Mouse (Mus musculus) urinary bladder, postnatal 10 days (tissue): ENCODE data around the gene Sv2c.
"Not testable (repeated sequence)": the region's sequence is repeated elsewhere in the genome, so short reads cannot be mapped to it uniquely, and the experiment has no call there.

Experiments
- DNase-seq: peaks from one replicate; pipeline ENCODE4 v3.0.0; 2022; ENCODE audit warnings: low spot score

The Sv2c gene

DNA sequence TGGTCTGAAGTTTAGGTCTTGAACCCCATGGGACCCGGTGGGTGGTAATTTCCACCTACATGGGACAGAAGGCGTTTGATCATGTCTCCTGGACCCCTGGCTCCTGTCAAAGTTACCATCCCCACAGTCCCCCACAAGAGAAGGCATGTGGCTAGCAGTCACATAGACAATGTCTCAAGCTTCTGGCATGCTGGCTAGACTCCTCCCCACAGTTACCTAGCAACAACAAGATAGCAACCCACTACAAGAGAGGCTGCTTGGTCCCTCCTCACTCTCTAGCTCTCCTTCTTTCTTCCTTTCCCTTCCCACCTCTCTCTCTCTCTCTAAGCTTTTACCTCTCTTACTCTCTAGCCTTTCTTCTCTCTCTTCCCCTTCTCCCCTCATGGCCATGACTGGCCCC, 164.3 kb downstream of the Sv2c start:
- not testable (repeated sequence) for DNase-seq

DNA sequence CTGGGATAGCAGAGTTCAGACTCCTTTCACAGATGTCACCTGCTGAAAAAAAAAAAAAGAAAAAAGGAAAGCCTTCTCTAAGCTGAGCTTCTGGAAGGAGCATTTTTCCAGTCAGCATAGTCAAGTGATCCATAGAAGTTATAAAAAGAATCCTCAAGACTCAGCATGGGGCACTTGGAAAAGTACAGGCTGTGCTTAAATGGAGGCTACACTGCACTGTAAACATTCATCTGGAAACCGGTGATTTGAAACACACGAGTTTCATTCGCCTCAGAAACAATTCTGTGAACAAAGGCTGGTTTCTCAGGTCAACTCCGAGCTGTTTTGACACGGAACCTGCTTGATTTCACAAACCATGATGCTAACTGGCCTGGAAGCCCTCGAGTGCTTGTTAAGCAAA, 165.6 kb downstream of the Sv2c start:
- no peak for DNase-seq

GRCm38 (mm10) chr13:95965596-95965995, 166.8 kb downstream of the Sv2c start:
- no peak for DNase-seq

GRCm38 (mm10) chr13:95965162-95965561, 167.2 kb downstream of the Sv2c start:
- DNase-seq: no peak

DNA sequence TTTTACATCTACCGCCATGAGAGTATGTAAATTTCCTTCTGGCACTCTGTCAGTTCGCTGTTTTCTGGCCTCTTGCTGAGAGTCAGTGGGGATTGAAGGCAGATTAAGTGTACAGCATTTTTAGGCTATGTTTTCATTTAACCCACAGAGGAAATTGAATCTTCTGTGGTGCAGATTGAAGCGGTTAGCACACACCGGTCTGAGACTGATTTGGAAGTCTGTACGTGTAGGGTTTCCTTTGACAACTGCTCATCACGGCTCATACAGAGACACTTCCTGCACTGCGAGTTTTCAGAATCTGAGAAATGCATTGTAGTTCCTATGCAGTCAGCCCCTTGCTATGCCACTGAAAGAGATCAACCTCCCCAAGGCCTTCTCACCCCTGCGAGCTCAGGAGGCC, 168.2 kb downstream of the Sv2c start:
- no peak for DNase-seq

GRCm38 (mm10) chr13:95963671-95964070, 168.7 kb downstream of the Sv2c start:
- DNase-seq: no peak

- no peak for DNase-seq
Observed at GRCm38 (mm10) chr13:95961905-95962304, 170.5 kb downstream of the Sv2c start.

- DNase-seq: no peak
Observed at GRCm38 (mm10) chr13:95961191-95961791, 171.1 kb downstream of the Sv2c start.

DNA sequence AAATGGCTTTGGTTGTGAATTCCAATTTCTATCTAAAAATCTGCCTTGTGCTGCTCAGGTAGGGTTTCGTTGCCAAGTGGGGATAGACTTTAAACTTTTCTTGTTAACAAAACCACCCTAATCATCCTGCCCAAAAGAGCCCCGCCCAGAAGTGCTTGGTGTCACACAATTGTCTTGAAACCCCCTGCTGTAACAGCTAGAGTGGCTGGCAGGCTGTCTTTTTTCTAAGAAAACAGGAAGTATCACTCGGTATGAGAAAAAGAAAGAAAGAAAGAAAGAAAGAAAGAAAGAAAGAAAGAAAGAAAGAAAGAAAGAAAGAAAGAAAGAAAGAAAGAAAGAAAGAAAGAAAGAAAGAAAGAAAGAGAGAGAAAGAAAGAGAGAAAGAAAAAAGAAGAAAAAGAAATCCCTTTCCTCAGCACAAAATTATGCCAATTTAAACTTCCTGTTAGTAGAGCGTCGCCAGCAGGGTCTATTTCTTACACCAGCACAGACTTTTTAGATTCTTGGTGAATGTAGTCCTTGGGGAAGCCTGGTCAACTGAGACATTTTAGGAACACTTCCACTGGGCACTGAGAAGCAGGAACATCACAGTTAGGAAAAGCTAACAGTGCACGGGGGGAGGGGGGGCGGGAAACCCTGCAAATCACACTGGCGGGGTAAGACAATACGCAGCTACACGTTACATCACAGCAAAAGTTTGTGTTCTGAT, 171.7 kb downstream of the Sv2c start:
- DNase-seq: no peak

DNA sequence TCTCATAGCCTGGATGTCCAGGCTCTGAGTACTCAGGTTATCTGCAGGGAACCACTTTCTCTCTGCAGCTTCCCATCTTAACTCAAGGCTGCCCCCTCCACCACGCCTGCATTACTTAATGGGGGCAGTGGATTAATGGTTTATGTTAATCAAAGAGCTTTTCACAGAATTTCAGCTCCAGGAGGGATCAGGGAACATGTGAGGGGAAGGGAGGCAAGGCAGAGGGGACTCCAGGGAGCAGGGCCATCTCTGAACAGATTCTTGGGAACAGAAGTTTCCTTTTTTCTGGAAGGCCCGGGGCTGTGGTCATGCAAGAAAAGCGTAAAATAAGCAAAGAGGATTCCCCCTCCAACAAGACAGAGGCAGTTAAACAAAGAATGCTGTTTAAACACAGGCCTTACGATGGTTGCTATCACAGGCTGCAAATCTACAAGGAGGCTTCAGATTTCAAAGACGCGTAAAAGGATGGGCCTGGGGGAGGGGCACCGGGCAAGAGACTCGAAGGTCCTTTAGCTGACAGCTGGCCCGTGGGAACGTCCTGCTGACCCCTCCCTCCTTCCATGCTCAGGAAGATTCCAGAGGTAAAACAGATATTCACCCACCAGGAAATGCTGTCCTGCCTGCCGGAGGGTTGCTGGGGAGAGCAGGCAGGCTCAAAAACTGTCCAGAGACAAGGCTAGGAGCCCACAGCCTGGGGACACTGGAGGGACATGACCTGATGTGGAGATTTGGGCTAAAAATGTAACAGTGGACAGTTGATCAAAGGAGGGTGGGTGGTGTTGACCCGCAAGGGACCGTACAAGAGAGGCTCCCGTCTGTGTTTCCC, 172.5 kb downstream of the Sv2c start:
- DNase-seq: no peak

DNA sequence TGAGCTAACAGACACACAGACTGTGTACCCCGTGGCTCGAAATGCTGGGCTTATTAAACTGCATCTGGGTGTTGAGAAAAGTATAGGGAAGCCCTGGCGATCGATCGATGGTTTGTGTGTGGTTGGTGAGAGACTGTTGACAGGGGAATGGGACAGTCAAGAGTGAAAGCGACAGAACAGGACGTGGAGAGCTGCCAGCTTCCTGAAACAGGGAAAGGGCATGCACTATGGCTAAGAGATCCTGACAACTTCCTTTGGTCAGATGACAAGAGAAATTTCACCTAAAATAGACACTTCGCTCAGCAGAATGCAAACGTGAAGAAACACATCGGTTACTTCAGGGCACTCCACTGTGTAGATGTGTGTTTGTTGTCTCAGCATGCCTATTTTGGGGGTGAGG, 175.2 kb downstream of the Sv2c start:
- no peak for DNase-seq

DNA sequence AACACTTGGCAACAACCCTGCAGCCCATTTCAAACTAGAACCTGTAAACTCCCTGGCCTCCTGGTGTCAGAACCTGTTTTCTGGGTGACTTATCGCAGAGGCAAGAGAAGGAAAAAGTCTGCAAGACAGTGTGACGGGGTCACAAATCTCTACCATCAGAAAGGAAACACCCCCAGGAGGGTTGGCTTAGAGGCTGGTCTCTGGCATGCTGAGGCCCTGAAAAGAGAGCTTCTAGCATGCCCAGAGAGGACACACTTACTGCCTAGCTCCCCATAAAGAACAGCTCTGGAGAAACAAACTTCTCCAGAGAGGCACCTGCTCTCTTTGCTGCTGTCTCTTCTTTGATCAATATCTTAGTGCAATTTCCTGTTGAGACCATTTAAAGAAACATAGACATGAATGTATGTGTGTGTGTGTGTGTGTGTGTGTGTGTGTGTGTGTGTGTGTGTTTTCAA, 176.0 kb downstream of the Sv2c start:
- no peak for DNase-seq

- DNase-seq: no peak
Observed at GRCm38 (mm10) chr13:95955204-95955603, 177.2 kb downstream of the Sv2c start.

DNA sequence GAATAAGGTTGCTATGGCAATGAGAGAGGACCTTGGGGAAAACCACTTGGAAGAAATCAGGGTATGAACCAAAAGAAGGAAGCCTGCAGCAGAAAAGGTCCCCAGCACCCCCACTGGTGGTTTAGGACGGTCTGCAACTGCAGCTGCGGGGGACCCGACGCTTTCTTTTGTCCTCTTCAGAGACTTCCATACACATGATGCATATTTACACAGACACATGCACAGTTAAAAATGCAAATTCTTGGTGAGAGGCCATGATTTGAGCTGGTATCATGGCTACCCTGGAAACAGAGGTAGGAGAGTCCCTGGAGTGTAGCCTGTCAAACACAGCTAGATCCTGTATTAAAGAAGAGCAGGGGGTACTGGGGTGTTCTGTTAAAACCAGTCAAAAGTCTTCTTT, 178.7 kb downstream of the Sv2c start:
- no peak for DNase-seq

DNA sequence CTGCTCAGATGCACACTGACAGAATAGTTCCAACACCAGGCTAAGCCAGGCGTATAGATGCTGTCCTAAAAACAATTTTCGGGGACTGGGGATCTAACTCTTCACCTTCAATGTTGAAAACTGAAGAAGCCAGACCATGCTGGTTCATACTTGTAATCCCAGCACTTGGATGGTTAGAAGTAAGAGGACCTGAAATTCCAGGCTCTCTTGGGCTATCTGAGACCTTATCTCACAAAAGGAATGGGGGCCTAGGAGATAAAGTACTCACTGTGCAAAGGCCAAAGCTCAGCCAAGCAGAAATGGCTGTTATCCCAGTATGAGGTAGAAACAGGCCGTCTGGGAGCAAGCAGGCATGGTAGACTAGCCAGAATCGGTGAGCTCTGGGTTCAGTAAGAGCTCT, 180.1 kb downstream of the Sv2c start:
- DNase-seq: no peak

- no peak for DNase-seq
Observed at GRCm38 (mm10) chr13:95951098-95951894, 181.1 kb downstream of the Sv2c start.

GRCm38 (mm10) chr13:95950434-95951091, 181.8 kb downstream of the Sv2c start:
- no peak for DNase-seq

GRCm38 (mm10) chr13:95949356-95949755, 183.0 kb downstream of the Sv2c start:
- no peak for DNase-seq

DNA sequence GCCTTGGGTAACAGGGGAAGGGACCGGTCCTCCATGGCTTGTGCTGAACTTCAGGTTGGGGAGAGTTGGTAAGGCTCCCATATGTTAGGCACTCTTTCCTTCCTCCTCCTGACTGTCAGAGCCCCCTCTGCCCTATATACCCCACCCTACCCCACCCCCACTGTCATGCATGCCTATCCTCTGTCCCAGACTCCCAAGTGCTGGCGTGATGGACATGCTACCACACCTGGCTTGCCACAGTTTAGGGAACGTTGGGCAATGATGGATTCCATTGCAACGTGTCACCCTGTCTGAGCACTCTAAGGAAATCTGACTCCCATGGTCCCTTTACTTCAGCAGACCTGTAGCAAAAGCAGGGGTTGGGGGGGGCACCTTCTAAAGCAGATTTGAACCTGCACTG, 183.6 kb downstream of the Sv2c start:
- no peak for DNase-seq

DNA sequence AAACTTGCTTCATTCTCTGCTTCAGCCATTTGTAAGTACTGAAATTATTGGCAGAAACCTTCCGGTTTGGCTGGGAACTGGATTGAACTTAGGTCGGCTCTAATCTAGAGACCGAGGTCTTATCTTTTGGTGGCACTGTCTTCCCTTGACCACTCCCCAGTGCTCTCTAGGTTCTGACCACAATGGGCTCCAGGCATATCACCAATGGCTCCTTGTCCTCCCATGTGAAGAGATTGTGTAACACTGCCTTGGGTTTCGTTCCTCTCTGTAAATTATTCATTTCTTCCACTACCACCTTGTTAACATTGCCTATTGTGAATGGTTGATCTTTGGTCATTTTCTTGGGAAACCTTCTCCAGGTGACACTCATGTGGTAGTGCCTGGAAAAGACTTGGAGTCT, 184.0 kb downstream of the Sv2c start:
- DNase-seq: no peak

GRCm38 (mm10) chr13:95945937-95946507, 186.4 kb downstream of the Sv2c start:
- no peak for DNase-seq
